Mouse (Mus musculus) A20 (cell line): Measurements from ENCODE around the gene Gm19965.

ENCODE experiments used
- DNase-seq: peaks from one replicate; pipeline ENCODE4 v3.0.0-alpha.2; 2011; ENCODE audit warnings: low read depth, low spot score

Gm19965 gene

GRCm38 (mm10) chr1:116802683-116803082 is at the start of gene Gm19965:
Gene Gm19965 (plus strand): TSS chr1:116802983.
- no peak for DNase-seq

GRCm38 (mm10) chr1:116782471-116782989 is 20.3 kb upstream of the Gm19965 start:
- DNase-seq: no peak
